Mouse (Mus musculus) splenic B cell, adult 2 months (primary cell): ENCODE results near the gene Olfr1466.

Experiments
- DNase-seq: peaks from one replicate; pipeline ENCODE4 v3.0.0-alpha.2; 2011; ENCODE audit warnings: low read depth, low spot score
- H3K27me3 ChIP-seq: 2 replicates; pipeline ENCODE4 v1.6.1; 2012; ENCODE audit warnings: mild to moderate bottlenecking, low read length, moderate library complexity, mixed read lengths; ENCODE audit not compliant: control insufficient read depth, poor library complexity, insufficient read depth, severe bottlenecking
- H3K36me3 ChIP-seq: 2 replicates; pipeline ENCODE4 v1.6.1; 2012; ENCODE audit warnings: mild to moderate bottlenecking, low read length, moderate library complexity, mixed read lengths; ENCODE audit not compliant: control insufficient read depth, poor library complexity, insufficient read depth, severe bottlenecking

Olfr1466 gene

GRCm38 (mm10) chr19:13338562-13338961 is at the start of gene Olfr1466:
Olfr1466 (plus strand) TSS chr19:13338862.
- DNase-seq = no peak
- Histone ChIP-seq H3K27me3 (no peaks in the 10 kb centered on the region), H3K36me3 (no peaks in the 10 kb centered on the region)

DNA sequence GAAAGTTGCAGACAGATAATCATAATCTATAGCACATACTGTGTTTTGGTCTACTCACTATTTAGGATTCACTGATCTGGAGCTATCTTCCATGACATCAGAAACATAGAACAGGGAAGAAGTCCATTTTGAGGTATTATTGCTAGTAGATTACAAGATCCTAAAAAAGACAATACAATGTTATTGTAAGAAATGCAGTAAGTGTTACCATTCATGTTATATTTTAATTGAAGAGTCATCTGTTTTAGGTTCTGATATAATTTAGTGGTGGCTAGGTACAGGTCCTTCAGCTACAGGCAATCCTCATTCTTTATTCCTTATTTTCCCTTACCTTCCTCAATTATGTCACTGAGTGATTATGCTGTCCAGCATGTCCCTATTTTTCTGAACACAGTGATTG is 23.2 kb upstream of the Olfr1466 start, which contains the start of gene Olfr1465:
TSS of gene Olfr1465 (minus strand) at position 101 of the 400 bp plus-strand sequence.
- DNase-seq = no peak
- no peaks in the 10 kb centered on the region for H3K36me3 ChIP-seq
- H3K27me3 ChIP-seq = no peaks in the 10 kb centered on the region

DNA sequence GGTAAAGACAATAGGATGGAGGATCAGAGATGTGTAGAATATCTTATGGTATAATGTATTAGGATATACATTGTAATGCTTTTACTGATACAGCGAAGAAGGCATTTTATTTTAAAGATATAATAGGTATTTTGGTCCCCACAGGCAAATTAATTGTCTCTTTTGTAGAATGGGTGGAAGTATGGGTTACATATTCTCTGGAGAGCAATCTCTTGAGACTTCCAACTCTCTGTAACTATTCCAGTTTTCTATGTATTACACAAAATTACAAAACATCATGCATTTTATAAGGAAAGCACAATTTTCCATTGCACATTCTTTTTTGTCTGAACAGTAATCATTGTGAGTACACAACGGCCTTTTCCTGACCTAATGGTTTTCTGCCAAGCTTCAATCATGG is 23.3 kb downstream of the Olfr1466 start, which contains the start of gene Olfr1467:
TSS of gene Olfr1467 (plus strand) at position 301 of the 400 bp plus-strand sequence.
- Histone ChIP-seq H3K27me3 (no peaks in the 10 kb centered on the region), H3K36me3 (no peaks in the 10 kb centered on the region)
- no peak for DNase-seq
